ENCODE assay signal across 9 mouse cellular contexts in genomic region chr17:31309281-31309793, GRCm38 (mm10). TPM values are rescaled to one million over a fixed set of nuclear protein-coding genes. Genes with fewer than 3 reads are reported as not detected.
A peak's percentile ranks its signal among the peaks of the same experiment; 100 is the strongest.
DNase-seq lines count a peak whose midpoint lies in the region; ATAC-seq and TF ChIP-seq lines count a peak whose summit lies in the region.
"Had no signal": no experiment of that assay in that cellular context is flagged by ENCODE, and none has a peak within 500 bp of the region (broad histone marks: within the 10 kb centered on the region; RNA-seq: fewer than 3 reads in every experiment).

No protein-coding gene starts in this region.

- H3K4me3 ChIP-seq in hindbrain, embryonic 13.5 days = no peak overlapping the region
- H3K4me3 ChIP-seq in neural tube, embryonic 11.5 days (ENCODE audit: low read depth, low read length) = no peak overlapping the region

- no peaks in the 10 kb centered on the region for H3K9me3 ChIP-seq in hindbrain, embryonic 13.5 days
- no peaks in the 10 kb centered on the region for H3K9me3 ChIP-seq in neural tube, embryonic 11.5 days (ENCODE audit: control insufficient read depth, low read length)

- ATAC-seq in hindbrain, embryonic 13.5 days (ENCODE audit: low FRiP score) = peak; percentile 73
- peak; percentile 82 for ATAC-seq in neural tube, embryonic 11.5 days (ENCODE audit: insufficient read depth, low FRiP score, low TSS enrichment)
- ATAC-seq in frontal cortex, adult (ENCODE audit: low TSS enrichment) = no peak

- H3K27ac ChIP-seq in hindbrain, embryonic 13.5 days = peak overlapping the region; percentile 81
- peak overlapping the region; percentile 39; the same call in 1 of the 2 replicates for H3K27ac ChIP-seq in neural tube, embryonic 11.5 days (ENCODE audit: low read depth, low read length)

- no peak for TF ChIP-seq POLR2A in brain, embryonic 14.5 days (IDR thresholded peaks at IDR 0.05; ENCODE audit: borderline replicate concordance, extremely low read depth, insufficient read depth, insufficient read length, poor library complexity, severe bottlenecking)

- peak; percentile 52 for DNase-seq in gastrocnemius, postnatal 14 days
- no peak for DNase-seq in gastrocnemius, adult 18-20 months (ENCODE audit: low spot score)
- peak; percentile 64 for DNase-seq in brain, embryonic 14.5 days (ENCODE audit: low read depth)
- DNase-seq in neural tube, embryonic 11.5 days (ENCODE audit: low spot score) = peak; percentile 65
- no peak for DNase-seq in thymus, postnatal 25 days
- no peak for DNase-seq in spleen, adult 18-20 months
- DNase-seq: lung, adult 2 months had no signal

- intact Hi-C loops in gastrocnemius, postnatal 14 days (cut with DNase I; ENCODE audit: low total_unique reads) = loop anchor here (5.0 kb wide), 1 partner anchor 37 kb away; no protein-coding TSS in a partner anchor

- peaks cover 36% of the 10 kb centered on the region for H3K4me1 ChIP-seq in hindbrain, embryonic 13.5 days (replicated peaks)
- H3K4me1 ChIP-seq in neural tube, embryonic 11.5 days (ENCODE audit: control insufficient read depth, insufficient read depth, low read length) = peaks cover 8% of the 10 kb centered on the region; the same call in 1 of the 2 replicates

- H3K27me3 ChIP-seq in hindbrain, embryonic 13.5 days = no peaks in the 10 kb centered on the region
- H3K27me3 ChIP-seq in neural tube, embryonic 11.5 days (ENCODE audit: control insufficient read depth, insufficient read depth, low read length) = no peaks in the 10 kb centered on the region

- no peak overlapping the region for H3K9ac ChIP-seq in hindbrain, embryonic 13.5 days
- H3K9ac ChIP-seq in neural tube, embryonic 11.5 days (ENCODE audit: low read length) = no peak overlapping the region

- 17% methylated on average over 6 of the region's 6 CpGs for WGBS in hindbrain, embryonic 13.5 days
- 24% methylated on average over 6 of the region's 6 CpGs for WGBS in neural tube, embryonic 11.5 days

- TF ChIP-seq CTCF in brain, embryonic 14.5 days (IDR thresholded peaks at IDR 0.05; ENCODE audit: borderline replicate concordance, extremely low read depth, insufficient read depth, insufficient read length) = no peak

- H3K36me3 ChIP-seq in hindbrain, embryonic 13.5 days = peaks cover 7% of the 10 kb centered on the region
- H3K36me3 ChIP-seq in neural tube, embryonic 11.5 days (ENCODE audit: control insufficient read depth, insufficient read depth, low read length) = no peaks in the 10 kb centered on the region

- no peak overlapping the region for H3K4me2 ChIP-seq in hindbrain, embryonic 13.5 days
- no peak overlapping the region for H3K4me2 ChIP-seq in neural tube, embryonic 11.5 days (ENCODE audit: low read depth)

RNA-seq across cellular contexts. Expression of gene Slc37a1, which starts 22.7 kb away (rescaled TPM):
- 1 to 10 TPM; 2.5 to 2.7 TPM for total RNA-seq in gastrocnemius, postnatal 14 days (2021)
- 1 to 10 TPM; 3.7 to 5.9 TPM for total RNA-seq in gastrocnemius, adult 18-20 months (2021)
- 19.7 and 21.3 TPM in 2 replicates for polyA plus RNA-seq in brain, embryonic 14.5 days (2012; rRNA removed)
- polyA plus RNA-seq in hindbrain, embryonic 13.5 days (2015; fragmentation: Nextera tagmentation; extraction: Ambion mirVana) = 13.2 and 15.5 TPM in 2 replicates
- polyA plus RNA-seq in neural tube, embryonic 11.5 days (2014; fragmentation: Nextera tagmentation; extraction: Ambion mirVana) = 11.2 and 13.9 TPM in 2 replicates

RNA-seq across cellular contexts. Expression of gene Rsph1, which starts 32.2 kb away (rescaled TPM):
- 10 to 100 TPM; 10.0 to 12.5 TPM for total RNA-seq in gastrocnemius, postnatal 14 days (2021)
- 10 to 100 TPM in 1 of 2 experiments, 1 to 10 TPM in 1; 2.4 to 11.6 TPM for total RNA-seq in gastrocnemius, adult 18-20 months (2021)
- 0.59 and 3.3 TPM in 2 replicates for polyA plus RNA-seq in brain, embryonic 14.5 days (2012; rRNA removed)
- polyA plus RNA-seq in hindbrain, embryonic 13.5 days (2015; fragmentation: Nextera tagmentation; extraction: Ambion mirVana) = 5.4 and 9.0 TPM in 2 replicates
- polyA plus RNA-seq in neural tube, embryonic 11.5 days (2014; fragmentation: Nextera tagmentation; extraction: Ambion mirVana) = 0.95 and 1.7 TPM in 2 replicates

Comparison
In these comparisons a context has a peak if more than half of its experiments do, and no peak if none do; other contexts are left out.
1. DNase-seq: peak in gastrocnemius, postnatal 14 days (single experiment), brain, embryonic 14.5 days (single experiment) and neural tube, embryonic 11.5 days (single experiment); none in gastrocnemius, adult 18-20 months (single experiment), thymus, postnatal 25 days (single experiment) and spleen, adult 18-20 months (0 of 2).